Mouse (Mus musculus): ENCODE data around the gene Nkx2-5.

- TF ChIP-seq USF1 (IDR thresholded peaks at IDR 0.05; ENCODE audit: low read depth) (no peak), MAX (IDR thresholded peaks at IDR 0.05) (no peak), CTCF (IDR thresholded peaks at IDR 0.05; ENCODE audit: control insufficient read depth, insufficient read depth, insufficient read length) (no peak), MYOG (IDR thresholded peaks at IDR 0.05; ENCODE audit: control insufficient read depth, extremely low read depth, insufficient read length) (no peak), CEBPB (IDR thresholded peaks at IDR 0.05; ENCODE audit: low read depth) (no peak), FOSL1 (IDR thresholded peaks at IDR 0.05; ENCODE audit: insufficient read depth, low read length, poor library complexity, severe bottlenecking) (no peak)
Measured at GRCm38 (mm10) chr17:26795386-26795785, 49.4 kb downstream of the Nkx2-5 start.

Data from C2C12 (cell line).